Mouse (Mus musculus) left cerebral cortex, postnatal 4 days (tissue): ENCODE measurements around the gene Evl. TPM values are rescaled to one million over a fixed set of nuclear protein-coding genes. Genes with fewer than 3 reads are reported as not detected.
A peak's percentile ranks its signal among the peaks of the same experiment; 100 is the strongest.

ENCODE experiments used
- DNase-seq: peaks from one replicate; pipeline ENCODE4 v3.0.0-alpha.2; 2022
- intact Hi-C: fragments of 180-260 bp; cut with DNase I; formaldehyde crosslinking; loops from one replicate; pipeline ENCODE4 v1.15.1; 2025
- total RNA-seq, 2 experiments: library from RNA; stranded (reverse); gene quantifications; 2 replicates each; pipeline ENCODE4 v1.2.3; 2021

Evl gene
- total RNA-seq, 2 experiments from 2014 or later = 585 to 625 TPM

DNA sequence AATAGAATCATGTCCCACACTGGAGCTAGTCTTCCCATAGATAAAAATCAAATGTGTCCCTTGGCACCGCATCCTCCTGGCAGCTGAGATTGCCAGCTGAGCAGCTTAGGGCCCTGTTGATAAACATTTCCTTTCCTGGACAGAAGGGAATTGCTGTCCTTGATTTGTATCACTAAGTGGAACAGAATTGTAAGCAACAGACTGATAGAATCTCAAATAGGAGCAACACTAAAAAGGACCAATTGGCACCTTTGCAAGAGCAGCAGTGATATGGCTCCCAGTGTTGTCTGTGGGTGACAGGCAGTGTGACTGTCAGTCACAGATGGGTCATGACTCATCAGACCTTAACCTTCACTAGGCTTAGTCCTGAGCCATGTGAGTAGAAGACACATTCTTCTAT lies 29.3 kb downstream of the Evl start:
- intact Hi-C loops = no loop called here
- no peak for DNase-seq

DNA sequence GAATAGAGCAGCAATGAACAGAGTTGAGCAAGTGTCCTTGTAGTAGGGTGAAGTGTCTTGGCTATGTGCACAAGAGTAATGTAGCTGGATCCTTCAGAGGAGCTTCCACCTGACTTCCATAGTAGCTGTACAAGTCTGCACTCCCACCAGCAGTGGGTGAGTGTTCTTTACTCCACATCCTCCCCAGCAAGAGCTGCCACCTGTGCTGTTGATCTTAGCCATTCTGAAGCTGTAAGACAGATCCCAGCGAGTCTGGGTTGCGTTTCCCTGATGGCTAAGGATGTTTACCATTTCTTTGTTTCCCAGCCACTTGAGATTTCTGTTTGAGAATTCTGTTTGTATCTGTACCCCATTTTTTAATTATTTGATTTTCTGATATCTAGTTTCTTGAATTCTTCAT lies 35.6 kb downstream of the Evl start:
- intact Hi-C loops = no loop called here
- DNase-seq = no peak

DNA sequence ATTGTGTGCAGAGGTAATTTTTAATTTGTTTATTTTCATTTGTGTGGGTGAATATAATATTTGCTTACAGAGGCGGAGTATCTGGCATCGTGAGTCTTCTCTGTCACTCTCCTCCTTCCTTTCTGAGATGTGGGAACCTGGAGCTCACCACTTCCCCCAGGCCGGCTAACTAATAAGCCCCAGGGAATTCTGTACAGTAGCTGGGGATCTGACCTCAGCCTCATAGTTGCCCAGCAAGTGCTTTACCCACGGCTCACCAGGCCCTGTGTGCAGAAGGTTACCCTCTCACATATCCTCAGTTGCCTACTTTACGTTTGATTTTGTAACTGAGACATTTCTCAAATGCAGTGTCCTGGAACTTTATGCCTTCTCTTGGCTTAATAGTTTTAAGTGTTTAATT lies 37.1 kb downstream of the Evl start:
- DNase-seq = no peak

DNA sequence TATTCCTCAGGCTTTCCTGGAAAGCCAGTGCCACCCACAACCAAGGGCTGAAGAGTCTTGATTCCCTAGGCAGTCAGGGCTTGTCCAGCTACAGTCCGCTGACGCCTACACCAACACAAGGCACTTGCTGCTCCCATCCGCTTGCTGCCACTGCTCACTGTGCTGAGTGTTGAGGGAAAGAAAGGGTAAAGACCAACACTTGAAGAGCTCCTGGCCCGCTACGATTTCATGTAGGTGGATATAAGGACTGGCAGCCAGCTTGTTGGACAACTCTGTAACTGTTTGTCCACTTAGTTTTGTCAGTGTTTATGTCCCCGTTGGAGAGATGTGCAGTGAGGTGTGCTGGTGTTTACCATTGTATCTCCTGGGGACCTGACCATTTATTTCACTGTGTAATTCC lies 38.3 kb downstream of the Evl start:
- no peak for DNase-seq
- intact Hi-C loops = no loop called here

More for the DNA sequence above, 37.1 kb downstream of the Evl start:
- intact Hi-C loops = no loop called here

DNA sequence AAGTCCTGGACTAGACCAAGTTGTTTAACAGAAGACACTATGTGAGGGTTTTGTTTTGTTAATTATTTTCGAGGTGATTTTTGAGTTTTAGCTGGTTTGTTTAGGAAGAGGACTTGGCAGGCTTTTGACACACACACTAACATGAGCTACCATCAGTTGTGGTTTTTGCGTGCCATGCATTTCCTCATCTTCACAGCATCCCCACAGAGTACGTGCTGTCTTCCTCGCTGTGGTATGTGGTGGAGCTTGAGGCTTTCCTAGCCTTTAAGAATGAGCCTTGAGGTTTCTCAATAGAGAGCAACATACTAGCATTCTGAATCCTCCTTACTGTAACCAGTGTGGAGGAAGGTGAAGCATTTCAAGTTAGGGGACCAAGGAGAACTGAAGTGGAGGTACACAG lies 46.3 kb downstream of the Evl start:
- intact Hi-C loops = no loop called here
- no peak for DNase-seq

DNA sequence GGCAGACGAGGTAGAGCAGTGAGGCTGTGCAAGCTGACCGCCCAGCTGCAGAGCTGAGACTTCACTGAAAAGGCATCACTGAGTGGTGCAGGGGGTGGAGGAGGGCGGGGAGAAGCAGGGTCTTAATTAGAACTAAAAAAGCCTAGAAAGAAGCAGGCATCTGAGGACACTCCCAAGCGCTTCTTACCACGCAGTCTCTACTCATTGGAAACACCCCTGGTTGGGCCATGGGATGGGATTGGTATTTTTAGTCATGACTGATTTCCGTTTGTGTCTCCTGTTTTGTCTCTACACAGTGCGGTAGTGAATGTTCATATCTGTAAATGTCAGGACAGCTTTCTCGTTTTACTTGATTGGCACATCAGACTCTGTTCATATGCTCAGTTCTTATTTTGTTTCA lies 46.8 kb downstream of the Evl start:
- DNase-seq = no peak
- intact Hi-C loops = no loop called here

DNA sequence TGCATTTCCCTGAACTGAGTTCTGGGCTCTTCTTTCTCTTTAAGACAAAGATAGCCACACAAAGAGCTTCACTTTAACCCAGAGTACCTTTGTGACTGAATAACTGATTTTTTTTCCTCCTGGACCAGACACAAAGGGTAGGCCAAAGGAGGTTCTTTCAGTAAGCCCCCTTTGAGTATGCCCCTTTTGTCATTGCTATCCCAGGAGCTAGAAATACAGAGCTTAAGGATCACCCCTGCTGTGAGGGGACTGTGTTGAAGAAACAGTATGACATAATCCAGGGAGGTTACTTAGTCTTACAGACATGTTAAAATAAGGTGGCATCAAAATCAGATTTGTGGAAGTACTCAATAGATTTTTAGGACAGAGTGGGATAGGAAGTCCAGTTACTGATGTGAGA lies 50.0 kb downstream of the Evl start:
- intact Hi-C loops = no loop called here

DNA sequence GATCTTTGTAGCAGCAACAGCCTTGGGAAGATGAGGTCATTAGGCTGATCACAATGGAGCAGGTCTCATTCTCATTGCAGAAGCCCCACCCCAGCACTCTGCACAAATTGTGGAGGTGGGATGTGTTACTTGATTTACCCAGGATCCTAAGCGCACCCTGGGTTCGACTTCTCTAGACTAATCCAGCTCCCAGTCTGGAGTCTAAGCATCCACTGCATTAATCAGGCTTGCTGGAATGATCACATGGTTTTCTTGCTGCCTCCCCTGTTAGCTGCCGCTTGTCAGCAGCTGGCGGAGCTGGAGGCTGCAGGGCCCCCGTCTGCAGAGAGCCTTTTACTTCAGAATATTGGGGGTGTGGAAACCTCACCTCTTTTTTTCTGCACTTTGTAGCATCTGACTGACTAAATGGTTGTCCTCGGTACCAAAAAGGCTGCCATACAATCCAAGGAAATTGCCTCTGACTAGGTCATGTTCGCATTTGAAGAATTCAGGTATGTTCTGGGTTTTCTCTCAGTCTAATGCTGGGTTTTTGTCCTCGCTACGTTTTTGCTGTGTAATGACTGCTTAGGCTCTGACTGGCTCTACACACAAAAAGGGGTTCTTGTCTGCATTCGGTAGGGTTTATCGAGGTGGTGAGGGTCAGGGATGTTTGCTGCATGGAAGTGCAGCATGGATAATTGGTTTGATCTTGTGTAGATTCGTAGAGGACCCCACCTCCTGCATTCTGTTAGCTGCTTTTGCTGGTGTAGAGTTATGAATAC lies 51.2 kb downstream of the Evl start:
- intact Hi-C loops = no loop called here
- no peak for DNase-seq

More for the DNA sequence above, 50.0 kb downstream of the Evl start:
- no peak for DNase-seq

DNA sequence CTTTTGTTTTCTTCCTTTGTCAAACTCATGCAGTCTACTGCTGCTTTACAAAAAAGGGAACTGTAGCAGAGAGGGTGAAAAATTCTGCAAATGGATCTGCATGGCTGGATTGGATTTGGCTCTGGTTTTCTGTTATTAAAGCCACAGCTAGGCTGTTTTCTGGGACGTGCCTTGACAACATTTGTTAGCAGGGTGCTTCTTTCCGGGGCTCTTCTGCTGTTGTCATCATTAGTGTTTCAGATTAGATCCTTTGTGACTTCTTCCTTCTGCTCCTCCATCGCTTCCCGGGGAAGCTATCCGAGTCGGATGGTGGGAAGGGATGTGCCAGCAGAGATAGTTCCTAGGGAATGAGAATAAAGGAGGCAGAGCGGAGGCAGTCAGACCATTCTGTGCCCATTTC lies 51.8 kb downstream of the Evl start:
- DNase-seq = no peak
- intact Hi-C loops = no loop called here

DNA sequence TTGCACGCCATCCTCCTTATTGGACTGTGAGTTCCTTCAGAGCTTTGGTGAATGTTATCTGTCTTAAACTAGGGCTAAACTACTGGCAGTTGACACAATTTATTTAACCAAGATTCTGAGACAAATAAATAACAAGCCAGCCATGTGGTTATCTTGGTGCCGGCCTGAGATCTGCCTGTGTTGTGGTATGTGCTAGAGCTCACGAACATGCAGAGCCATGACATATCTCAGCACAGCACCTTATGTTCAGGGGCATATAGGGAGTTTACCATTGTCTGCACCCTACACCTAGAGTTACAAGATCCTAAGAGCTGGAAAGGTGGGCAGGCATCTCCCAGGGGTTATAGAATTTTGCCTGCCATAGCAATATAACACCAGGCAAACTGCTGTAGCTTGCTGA lies 54.9 kb downstream of the Evl start:
- intact Hi-C loops = no loop called here
- DNase-seq = no peak

DNA sequence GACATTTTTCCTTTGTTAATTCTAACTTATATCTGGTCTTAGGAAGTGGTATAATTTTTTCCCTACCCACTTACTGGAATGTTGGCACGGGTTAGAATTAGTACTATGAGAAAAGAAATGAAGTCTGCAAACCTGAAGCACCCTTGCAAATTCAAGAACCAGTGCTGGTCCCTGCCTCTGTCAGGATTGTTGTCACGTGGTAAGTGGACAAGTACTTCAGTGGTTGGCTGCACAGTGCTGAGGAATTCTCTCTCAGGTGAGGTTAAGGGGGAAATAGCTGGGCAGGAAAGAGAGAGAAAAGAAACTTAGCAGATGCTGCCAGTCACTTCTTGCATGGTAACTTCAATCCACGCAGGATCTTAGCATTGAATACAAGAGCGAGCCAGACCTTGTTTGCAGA lies 55.7 kb downstream of the Evl start:
- intact Hi-C loops = no loop called here
- no peak for DNase-seq

DNA sequence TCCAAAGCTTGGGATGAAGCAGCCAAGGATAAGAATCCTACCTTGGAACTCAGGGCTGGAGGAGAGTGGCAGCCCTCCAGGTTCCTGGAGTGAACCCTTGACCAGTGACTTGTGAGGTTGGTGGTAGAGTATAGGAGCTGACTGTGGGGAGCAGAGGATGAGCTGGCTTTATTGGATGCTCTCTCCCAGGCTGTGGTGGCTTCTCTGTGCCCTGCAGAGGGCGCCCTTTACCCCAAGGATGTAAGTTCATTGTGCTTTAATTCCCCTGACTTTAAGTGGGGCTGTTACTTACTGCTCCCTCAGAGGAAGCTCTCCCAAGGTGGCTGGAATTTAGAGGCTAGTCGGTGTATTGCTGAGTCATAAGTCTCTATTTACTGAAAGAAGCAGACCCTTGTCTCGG lies 58.6 kb downstream of the Evl start:
- intact Hi-C loops = no loop called here
- DNase-seq = peak; percentile 58

DNA sequence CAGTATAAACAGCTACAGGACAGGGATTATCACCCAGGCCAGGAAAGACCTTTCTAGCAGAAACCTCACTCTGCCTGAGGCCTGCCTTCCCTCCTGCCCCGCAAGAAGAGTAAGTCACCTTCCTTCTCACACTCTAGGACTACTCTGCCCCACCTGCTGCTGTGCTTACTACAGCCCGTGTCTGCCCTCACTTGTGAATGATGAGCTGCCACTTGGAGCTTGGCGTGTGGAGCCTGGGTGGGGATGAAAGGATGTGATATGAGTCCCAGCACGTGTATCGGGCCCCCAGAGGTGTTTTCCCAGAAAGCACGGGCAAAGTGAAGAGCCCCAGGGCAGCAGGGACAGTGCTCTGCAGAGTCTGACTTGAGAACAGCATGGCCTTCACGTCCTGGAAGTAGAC lies 63.0 kb downstream of the Evl start:
- no peak for DNase-seq
- intact Hi-C loops = no loop called here

DNA sequence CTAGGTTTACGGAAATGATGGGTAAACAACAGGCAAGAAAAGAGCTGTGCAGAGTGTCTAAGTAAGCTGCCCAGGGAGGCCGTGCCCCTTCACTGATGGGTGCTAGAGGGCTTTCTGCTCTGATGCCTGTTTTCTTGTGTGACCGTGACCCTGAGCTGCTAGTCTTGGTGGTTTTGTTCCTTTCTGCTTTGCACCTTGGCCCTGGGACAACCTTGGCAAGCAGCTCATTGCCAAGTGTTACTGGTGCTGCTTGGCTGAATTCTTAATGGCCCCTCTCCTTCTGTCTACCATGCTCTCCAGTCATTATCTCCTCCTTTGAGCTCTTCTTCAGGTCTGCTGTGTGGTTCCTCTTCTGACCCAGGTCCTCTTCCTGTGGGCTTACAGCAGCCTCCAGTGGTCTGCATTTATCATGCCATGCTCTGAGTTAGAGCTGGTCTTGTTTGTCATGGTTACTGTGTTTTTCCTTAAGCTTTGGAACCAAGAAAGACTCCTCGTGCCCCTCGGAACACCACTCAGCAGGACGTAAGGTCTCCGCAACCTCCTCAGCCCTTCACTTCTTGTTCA lies 65.4 kb downstream of the Evl start:
- DNase-seq = peak; percentile 60
- intact Hi-C loops = no loop called here

DNA sequence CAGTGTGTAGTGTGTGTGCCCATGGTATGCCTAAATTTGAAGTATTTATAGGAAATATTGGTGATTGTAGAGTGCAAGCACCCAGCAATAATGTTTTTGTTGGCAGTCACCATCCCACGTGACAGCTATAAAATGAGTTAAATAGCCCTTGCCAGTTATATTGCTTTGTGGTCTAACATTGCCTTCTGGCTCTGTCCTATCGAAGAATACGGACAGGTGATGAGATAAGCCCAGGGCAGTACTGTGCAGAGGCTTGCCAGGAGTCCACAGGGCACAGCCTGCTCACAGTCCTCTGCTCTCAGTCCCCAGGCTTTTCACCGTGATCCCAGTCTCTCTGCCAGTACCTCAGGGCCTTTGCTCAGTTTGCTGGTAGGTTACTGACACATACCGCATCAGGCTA lies 67.9 kb downstream of the Evl start:
- intact Hi-C loops = no loop called here
- DNase-seq = no peak

DNA sequence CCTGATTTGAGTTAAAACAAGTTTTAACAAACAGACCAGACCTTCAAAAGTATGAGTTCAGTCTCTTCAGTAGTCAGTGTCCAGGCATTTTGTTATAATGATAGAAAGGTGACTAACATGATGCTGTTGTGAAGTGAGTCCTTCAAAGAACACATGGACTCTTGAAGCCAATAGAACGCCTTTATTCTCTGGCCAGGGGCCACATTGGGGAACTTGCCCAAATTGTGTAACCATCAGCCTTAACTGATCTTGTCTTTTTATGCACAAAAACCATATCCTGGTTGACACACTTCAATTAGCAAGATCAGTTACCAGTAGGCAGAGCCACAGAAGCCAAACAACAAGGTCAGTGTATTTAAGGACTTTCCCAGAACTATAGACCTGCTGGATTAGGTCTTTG lies 75.0 kb downstream of the Evl start:
- intact Hi-C loops = no loop called here
- DNase-seq = no peak

DNA sequence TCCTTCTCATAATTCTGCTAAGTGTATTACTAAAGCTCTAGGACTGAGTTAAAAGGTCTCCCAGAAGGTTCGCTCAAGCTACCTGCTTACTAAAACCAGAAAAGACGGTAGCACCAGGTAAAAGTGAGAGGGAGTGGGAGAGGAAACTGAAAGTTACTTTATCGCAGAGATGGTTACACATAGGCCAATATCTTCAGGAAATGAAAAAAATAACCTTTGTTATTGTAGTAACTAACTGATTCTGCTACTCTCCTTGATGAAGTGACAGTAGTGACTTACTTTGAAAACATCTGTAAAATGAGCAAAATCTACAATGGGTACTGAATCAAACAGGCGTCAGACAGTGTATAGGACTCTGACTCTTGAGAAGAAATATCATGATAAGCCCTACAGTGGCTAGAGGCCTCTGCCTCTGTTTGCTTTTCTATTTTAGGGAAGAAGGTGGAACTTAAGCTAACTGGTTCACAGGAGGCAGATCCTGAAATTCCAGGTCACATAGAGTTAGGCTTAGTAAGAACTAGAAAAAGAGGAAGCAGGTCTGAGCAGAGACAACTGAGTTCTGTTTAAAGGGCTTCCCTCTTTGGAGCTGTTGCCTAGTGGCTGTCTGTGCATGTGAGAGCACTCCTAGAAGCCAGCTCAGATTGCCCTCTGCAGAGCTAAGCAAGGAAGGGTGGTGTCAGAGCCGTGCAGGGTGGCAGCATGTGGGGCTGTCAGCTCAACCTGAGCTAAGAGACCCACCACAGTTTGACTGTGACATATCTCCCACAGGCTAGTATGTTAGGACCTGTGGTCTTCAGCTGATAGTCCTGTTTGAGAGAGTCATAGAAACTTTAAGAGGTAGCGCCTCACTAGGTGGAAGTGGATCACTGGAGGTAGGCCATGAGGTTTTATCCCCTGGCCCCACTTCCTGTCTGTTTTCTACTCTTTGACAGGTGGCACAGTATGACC lies 76.5 kb downstream of the Evl start:
- intact Hi-C loops = no loop called here
- no peak for DNase-seq

DNA sequence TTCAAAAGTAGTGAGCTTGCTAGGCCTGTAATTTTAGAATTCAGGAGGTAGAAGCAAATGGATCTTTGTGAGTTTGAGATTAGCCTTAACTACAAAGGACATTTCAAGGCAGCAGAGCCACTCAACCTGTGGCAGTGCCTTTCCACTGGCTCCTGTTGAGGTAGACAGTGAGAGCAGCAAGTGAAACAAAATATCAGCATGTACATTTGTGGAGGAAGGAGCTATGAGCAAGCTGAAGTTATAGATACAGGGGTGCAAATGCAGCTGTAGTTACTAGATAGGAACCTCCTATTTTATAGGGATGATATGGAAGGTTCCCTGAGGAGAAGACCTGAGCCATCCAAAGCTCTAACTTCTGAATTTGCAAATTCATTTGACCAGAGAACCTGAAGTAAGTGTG lies 78.0 kb downstream of the Evl start:
- intact Hi-C loops = no loop called here
- DNase-seq = no peak

DNA sequence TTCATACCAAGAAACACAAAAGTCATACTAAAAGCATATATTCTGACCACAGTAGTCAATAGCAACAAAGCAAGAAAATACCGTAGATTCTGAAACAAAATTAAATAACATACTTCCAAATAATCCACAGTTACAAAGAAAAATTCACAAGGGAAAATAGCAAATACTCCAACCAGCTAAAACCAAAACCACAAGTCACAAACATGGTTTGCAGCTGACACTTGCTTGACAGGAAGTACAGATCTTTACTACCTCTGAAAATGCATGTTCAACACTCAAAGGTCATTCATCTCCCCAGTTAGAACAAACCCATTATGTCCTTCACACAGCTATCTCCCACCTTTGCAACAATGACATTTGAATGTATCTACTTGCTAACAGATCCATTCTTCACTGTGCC lies 79.5 kb downstream of the Evl start:
- DNase-seq = no peak
- intact Hi-C loops = no loop called here

DNA sequence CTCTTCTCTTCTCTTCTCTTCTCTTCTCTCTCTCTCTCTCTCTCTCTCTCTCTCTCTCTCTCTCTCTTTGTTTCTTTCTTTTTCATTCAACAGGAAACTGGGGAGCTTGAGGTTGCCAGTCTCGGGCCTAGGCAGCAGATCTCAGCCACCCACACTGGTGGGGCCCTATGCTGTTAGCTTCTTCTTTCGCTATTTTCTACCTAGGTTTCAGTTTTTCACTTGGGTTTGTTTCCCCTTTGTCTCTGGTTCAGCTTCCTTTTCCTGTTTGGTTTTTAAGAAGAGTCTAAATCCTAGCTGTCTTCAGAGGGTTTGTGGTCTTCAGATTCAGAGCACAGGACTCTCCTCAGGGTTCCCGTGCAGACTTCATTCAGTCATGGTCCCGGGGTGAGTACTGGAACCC lies 81.0 kb downstream of the Evl start:
- no peak for DNase-seq
- intact Hi-C loops = no loop called here

DNA sequence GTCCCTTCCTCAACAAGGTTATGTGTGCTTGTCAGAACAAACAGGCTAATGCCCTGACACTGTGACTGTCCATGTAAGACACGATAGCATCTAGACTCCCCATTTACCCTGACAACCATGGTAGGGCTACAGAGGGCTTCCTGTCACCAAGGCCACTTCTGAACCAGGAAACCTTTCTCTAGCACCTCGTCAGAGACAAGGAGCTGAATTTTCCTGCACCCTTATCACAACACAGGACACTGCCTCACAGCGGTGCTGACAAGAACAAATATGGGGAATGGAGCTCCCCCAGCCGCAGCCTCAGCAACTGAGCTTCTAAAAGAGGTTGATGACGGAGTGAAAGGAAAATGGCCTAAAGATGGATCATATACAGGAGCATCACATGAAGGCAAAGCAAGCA lies 82.9 kb downstream of the Evl start:
- DNase-seq = no peak
- intact Hi-C loops = no loop called here

DNA sequence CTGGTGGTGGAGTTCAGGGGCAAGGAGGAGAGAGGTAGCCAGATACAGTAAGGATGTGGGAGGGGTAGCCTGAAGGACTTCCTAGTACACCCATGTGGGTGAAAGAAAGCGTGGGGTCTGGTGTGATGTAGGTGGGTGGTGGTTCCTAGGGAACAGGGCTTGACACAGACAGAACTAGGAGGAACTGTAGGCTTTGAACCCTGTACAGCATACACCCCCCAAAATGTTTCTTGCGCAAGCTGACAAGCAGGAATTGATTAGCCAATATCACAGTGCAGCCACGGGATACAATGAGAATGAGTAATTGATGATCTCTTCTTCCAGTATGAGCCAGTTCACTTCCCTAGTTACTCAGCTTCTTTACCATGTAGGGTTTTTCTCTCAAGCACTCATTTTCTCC lies 84.6 kb downstream of the Evl start:
- DNase-seq = no peak
- intact Hi-C loops = no loop called here
